Mouse (Mus musculus) liver, embryonic 13.5 days (tissue): ENCODE results near the gene Cyp2w1. TPM values are rescaled to one million over a fixed set of nuclear protein-coding genes. Genes with fewer than 3 reads are reported as not detected.
A peak's percentile ranks its signal among the peaks of the same experiment; 100 is the strongest.

Experiments
- ATAC-seq: fragments of 200-750 bp; cut with Nextera tagmentation; 2 replicates; pipeline ENCODE4 v1.8.0; 2017; ENCODE audit warnings: low read depth, mild to moderate bottlenecking, moderate number of reproducible peaks, moderate library complexity
- DNase-seq: peaks from one replicate; pipeline ENCODE4 v3.0.0; 2022
- H3K27ac ChIP-seq: fragments of 300-500 bp; sonication (generic); 2 replicates; pipeline ENCODE4 v1.5.1; 2015; ENCODE audit warnings: moderate library complexity, mild to moderate bottlenecking, inconsistent platforms
- H3K27me3 ChIP-seq: fragments of 300-500 bp; sonication (generic); 2 replicates; pipeline ENCODE4 v1.6.1; 2015; ENCODE audit warnings: mild to moderate bottlenecking, inconsistent platforms
- H3K36me3 ChIP-seq: fragments of 300-500 bp; sonication (generic); 2 replicates; pipeline ENCODE4 v1.6.1; 2015; ENCODE audit warnings: mild to moderate bottlenecking, inconsistent platforms
- H3K4me1 ChIP-seq: fragments of 300-500 bp; sonication (generic); replicated peaks from 2 replicates; pipeline ENCODE4 v1.6.1; 2015; ENCODE audit warnings: inconsistent platforms
- H3K4me2 ChIP-seq: fragments of 300-500 bp; sonication (generic); 2 replicates; pipeline ENCODE4 v1.6.1; 2015; ENCODE audit warnings: inconsistent platforms, mild to moderate bottlenecking, moderate library complexity
- H3K4me3 ChIP-seq: fragments of 300-500 bp; sonication (generic); replicated peaks from 2 replicates; pipeline ENCODE4 v1.5.1; 2015; ENCODE audit warnings: mild to moderate bottlenecking, inconsistent platforms
- H3K9ac ChIP-seq: fragments of 300-500 bp; sonication (generic); 2 replicates; pipeline ENCODE4 v1.6.1; 2015; ENCODE audit warnings: mild to moderate bottlenecking, inconsistent platforms
- H3K9me3 ChIP-seq: fragments of 300-500 bp; sonication (generic); replicated peaks from 2 replicates; pipeline ENCODE4 v1.6.1; 2016; ENCODE audit warnings: inconsistent platforms
- WGBS: fragments of 180-500 bp; shearing (Covaris S2); methylation state at CpG from one replicate; pipeline ENCODE4 v1.1.7; 2015; ENCODE audit not compliant: insufficient replicate concordance; 5-methylcytosine and 5-hydroxymethylcytosine counted together
- polyA plus RNA-seq: library from polyadenylated mRNA; unstranded; fragments of >200 nt; fragmentation: Nextera tagmentation; extraction: Ambion mirVana; gene quantifications from 2 replicates; pipeline ENCODE4 v1.2.1, GENCODE M21; 2015

Gene Cyp2w1
- polyA plus RNA-seq, 1 experiment from 2014 or later = not detected

DNA sequence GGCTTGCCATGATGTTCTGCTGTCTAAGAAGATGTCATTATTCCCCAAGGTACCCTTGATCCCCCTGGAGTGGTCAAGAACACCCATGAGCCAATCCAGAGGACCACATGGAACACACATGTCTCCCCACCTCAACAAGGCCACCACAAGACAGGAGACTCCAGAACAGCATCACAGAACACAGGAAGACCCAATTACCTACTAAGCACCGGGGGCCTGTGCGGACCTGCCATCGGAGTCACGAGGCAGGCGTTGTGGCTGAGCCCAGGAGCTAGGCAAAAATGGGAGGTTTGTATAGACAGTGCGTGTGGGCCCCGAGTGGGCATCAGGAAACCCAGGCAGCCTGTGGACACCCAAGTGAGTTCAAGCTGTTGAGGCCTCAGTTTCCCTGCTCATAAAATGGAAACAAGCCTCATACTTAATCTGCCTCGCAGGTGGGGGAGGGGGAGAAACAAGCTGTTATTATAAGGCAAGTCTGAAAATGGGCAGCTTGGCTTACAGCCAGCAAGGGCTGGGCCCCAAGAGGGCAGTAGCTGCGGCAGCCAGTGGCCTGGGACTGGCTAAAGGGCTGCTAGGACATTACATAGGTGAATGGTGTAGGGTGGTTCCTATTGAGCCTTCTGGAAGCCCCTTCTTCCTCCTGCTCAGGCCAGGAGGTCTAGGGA lies 29.0 kb upstream of the Cyp2w1 start:
- ATAC-seq (no peak), DNase-seq (no peak)
- peaks cover 47% of the 10 kb centered on the region for H3K4me1 ChIP-seq
- H3K27ac ChIP-seq = 0 out of 2 replicates have a peak overlapping the region, but pooled peaks have one; percentile 29
- peak overlapping the region; percentile 77; the same call in 1 of the 2 replicates for H3K9ac ChIP-seq
- WGBS = 72% methylated on average over 9 of the region's 9 CpGs
- H3K4me3 ChIP-seq = 0 out of 2 replicates have a peak overlapping the region, but pooled peaks have one; percentile 70
- H3K9me3 ChIP-seq = no peaks in the 10 kb centered on the region
- peaks cover 29% of the 10 kb centered on the region for H3K27me3 ChIP-seq
- peak overlapping the region; percentile 96 for H3K4me2 ChIP-seq
- H3K36me3 ChIP-seq = no peaks in the 10 kb centered on the region

DNA sequence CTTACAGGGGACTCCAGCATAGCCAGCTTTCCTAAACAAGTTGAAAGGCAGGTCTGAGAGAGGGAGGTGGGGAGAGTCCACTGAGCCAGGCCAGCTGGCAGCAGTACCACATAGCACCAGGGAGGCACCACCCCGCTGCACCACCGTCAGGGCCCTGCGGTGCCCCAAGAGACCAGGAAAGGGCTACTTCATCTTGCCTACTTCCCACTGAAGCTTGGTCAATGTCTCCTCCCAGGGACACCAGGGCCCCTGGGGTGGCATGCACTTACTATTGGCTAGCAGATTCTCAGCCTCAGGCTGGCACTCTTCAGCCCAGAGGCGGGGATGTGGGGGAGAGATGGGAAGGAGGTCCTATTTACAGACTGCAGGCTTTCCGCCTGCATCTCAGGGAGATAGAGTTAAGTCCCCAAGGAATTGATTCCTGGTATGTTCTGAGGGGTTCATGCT lies 28.3 kb upstream of the Cyp2w1 start:
- no peak for ATAC-seq

DNA sequence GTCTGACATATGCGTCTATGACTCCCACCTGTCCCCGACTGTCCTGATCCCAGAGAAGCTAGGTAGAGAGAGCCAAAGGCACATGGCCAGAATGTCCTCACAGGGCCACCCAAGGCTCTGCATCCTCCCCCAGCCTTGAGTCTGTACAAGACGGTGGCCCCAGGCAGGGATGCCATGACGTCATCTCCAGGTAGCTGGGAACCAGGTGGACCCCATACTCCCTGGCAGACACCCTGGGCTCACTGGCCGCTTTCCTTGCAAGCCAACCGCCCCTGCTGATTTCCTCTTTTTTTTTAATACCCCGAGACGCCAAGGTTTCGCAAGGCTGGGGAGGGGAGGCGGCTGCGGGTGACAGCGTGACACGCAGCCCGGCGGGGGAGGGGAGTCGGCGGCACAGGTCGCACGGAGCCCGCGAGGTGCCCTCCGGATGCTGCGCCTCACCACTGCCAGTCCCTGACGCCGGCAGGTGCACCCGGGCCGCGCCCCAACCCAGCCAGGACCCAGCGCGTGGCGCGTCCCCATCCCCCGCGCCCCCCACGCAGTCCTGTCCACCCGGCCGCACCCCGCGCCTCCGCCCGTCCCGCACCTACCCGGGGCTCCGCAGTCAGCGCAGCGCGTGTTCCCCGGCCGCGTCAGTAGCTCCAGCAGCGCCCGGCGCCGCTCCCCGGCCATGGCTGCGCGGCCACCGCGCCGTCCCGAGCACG lies 27.6 kb upstream of the Cyp2w1 start:
- DNase-seq (no peak), ATAC-seq (peak; percentile 24)

More for the DNA sequence above, 28.3 kb upstream of the Cyp2w1 start:
- Histone ChIP-seq H3K4me2 (peak overlapping the region; percentile 96), H3K27me3 (peaks cover 29% of the 10 kb centered on the region), H3K9ac (peak overlapping the region; percentile 77), H3K4me1 (peaks cover 45% of the 10 kb centered on the region), H3K36me3 (no peaks in the 10 kb centered on the region), H3K4me3 (peak overlapping the region; percentile 70; the same call in 1 of the 2 replicates), H3K27ac (peak overlapping the region; percentile 29; the same call in 1 of the 2 replicates), H3K9me3 (no peaks in the 10 kb centered on the region)
- 60% methylated on average over 5 of the region's 5 CpGs for WGBS
- DNase-seq = no peak

DNA sequence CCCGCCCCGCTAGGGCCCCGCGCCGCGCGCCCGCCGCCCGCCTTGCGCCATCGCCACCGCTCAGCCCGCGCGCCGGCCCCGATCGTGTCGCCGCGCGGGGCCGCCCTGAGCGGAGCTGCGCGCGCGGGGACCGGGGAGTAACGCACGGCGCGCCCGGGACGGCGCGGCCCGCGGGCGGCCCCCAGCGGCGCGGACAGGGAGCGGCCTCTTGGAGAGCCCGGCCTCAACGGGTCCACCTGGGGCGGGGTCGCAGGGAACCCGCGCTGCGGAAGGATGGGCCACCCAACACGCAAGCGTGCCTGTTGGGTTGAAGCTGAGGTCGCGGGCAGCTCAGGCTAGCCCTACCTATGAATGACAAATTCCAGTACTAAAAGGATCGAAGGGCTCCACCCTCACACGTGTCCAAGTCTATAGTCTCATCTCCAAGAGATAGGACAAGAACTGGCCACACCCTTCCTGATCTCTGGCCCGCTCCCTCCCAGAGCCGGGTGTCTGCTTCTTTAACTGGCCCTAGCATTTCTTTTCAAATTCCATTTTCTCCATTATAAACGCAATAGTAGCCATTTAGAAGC lies 26.9 kb upstream of the Cyp2w1 start, which contains the start of gene Adap1:
Gene Adap1, minus strand, starts transcription at position 228 of the 572 bp plus-strand sequence.
- Histone ChIP-seq H3K27me3 (peaks cover 29% of the 10 kb centered on the region), H3K27ac (peak within 1 kb of the TSS; percentile 61), H3K4me1 (peaks cover 45% of the 10 kb centered on the region), H3K9ac (peak within 1 kb of the TSS; percentile 77), H3K9me3 (no peaks in the 10 kb centered on the region), H3K4me3 (peak within 1 kb of the TSS; percentile 70), H3K4me2 (peak within 1 kb of the TSS; percentile 96), H3K36me3 (no peaks in the 10 kb centered on the region)
- peak; percentile 47 for DNase-seq
- ATAC-seq = peak; percentile 69
- under 1% methylated on average over 49 of the region's 61 CpGs for WGBS

More for the DNA sequence above, 27.6 kb upstream of the Cyp2w1 start:
- Histone ChIP-seq H3K4me2 (peak overlapping the region; percentile 96), H3K9ac (peak overlapping the region; percentile 77), H3K4me1 (peaks cover 45% of the 10 kb centered on the region), H3K4me3 (peak overlapping the region; percentile 70), H3K27ac (peak overlapping the region; percentile 61), H3K27me3 (peaks cover 29% of the 10 kb centered on the region), H3K9me3 (no peaks in the 10 kb centered on the region), H3K36me3 (no peaks in the 10 kb centered on the region)
- 1% methylated on average over 54 of the region's 62 CpGs for WGBS

DNA sequence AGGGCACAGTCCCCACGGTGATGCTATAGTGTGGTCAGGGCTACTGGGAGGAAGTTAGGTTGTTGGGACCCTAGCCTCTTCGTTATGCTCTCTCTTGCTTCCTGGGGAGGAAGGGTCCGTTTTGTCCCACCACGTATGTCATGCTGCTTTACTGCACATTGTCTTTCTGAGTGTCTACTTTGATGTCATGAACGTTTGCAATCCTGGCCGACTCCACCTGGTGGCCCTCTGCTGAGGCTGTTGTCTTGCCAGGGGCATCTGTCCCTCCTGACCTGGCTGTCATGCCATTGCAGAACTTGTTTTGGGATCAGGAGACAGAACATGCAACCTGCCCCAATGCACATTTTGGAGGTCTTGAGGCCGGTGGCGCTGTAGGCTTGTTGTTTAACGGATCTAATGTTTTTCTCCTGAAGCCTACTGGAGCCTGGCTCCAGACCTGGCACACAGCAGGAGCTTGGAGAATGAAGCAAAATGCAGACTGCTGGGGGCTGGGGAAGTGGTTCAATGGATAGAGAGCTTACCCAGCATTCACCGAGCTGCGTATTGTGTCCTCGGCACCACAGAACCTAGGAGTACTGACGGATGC lies 26.2 kb upstream of the Cyp2w1 start:
- no peak overlapping the region for H3K9ac ChIP-seq
- H3K9me3 ChIP-seq = no peaks in the 10 kb centered on the region
- ATAC-seq = no peak
- no peak for DNase-seq
- peaks cover 29% of the 10 kb centered on the region for H3K27me3 ChIP-seq
- H3K4me3 ChIP-seq = no peak overlapping the region
- H3K36me3 ChIP-seq = no peaks in the 10 kb centered on the region
- peaks cover 45% of the 10 kb centered on the region for H3K4me1 ChIP-seq
- peak overlapping the region; percentile 96; the same call in 1 of the 2 replicates for H3K4me2 ChIP-seq
- H3K27ac ChIP-seq = no peak overlapping the region
- 47% methylated on average over 13 of the region's 13 CpGs for WGBS

DNA sequence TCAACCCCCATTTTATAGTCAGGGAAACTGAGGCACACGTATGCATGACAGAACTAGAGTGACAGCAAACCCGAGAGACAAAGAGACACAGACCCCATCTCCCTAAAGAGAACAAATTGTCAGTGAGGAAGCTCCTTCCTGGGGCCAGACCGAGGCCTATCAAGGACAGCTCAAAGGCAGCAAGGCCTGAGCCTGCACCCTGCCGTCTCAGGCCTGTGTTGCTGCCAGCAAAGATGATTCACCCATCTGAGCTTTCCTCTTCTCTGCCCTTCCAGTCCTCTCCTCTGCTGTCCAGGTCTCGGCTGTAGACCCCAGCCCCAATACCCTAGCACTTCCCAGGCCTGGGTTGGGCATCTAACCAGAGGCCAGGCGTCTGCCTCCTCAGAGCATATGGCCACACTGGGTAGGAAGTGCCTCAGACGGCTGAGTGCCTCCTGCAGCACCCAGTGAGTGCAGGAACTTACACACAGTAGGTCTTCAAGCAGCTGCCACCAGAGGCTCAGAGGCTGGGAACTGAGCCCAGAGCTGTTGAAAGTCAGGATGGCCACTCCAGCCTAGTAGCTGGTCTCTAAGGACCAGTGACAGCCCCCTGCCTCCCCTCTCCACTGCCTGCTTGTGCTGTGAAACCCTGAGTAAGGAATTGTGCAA lies 25.3 kb upstream of the Cyp2w1 start:
- H3K4me2 ChIP-seq = no peak overlapping the region
- H3K27ac ChIP-seq = no peak overlapping the region; the same call in 1 of the 2 replicates
- H3K9ac ChIP-seq = no peak overlapping the region
- H3K36me3 ChIP-seq = no peaks in the 10 kb centered on the region
- H3K27me3 ChIP-seq = peaks cover 29% of the 10 kb centered on the region
- no peaks in the 10 kb centered on the region for H3K9me3 ChIP-seq
- H3K4me3 ChIP-seq = no peak overlapping the region
- ATAC-seq (no peak), DNase-seq (no peak)
- WGBS = 50% methylated on average over 7 of the region's 7 CpGs
- H3K4me1 ChIP-seq = peaks cover 49% of the 10 kb centered on the region

DNA sequence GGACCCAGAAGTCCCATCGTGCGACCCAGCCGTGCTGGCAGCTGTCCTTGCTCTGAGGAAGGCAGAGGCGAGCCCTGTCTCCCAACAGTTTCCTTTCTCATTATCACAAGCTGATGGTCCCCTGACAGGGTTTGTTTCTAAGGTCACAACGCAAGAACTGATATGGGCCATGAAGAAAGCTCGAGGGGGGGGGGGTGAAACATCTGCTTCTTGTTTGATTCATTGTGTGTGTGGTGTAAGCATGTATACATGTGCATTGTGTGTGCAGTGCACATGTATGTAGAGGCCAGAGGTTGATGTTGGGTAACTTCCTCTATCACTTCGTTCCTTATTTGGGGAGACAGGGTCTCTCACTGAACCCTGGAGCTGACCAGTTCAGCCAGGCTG lies 24.8 kb upstream of the Cyp2w1 start:
- Histone ChIP-seq H3K4me3 (no peak overlapping the region), H3K27me3 (peaks cover 29% of the 10 kb centered on the region), H3K9me3 (no peaks in the 10 kb centered on the region), H3K36me3 (no peaks in the 10 kb centered on the region), H3K4me2 (no peak overlapping the region), H3K27ac (no peak overlapping the region; the same call in 1 of the 2 replicates), H3K9ac (no peak overlapping the region), H3K4me1 (peaks cover 54% of the 10 kb centered on the region)
- no peak for ATAC-seq
- 18% methylated on average over 7 of the region's 7 CpGs for WGBS
- DNase-seq = no peak

DNA sequence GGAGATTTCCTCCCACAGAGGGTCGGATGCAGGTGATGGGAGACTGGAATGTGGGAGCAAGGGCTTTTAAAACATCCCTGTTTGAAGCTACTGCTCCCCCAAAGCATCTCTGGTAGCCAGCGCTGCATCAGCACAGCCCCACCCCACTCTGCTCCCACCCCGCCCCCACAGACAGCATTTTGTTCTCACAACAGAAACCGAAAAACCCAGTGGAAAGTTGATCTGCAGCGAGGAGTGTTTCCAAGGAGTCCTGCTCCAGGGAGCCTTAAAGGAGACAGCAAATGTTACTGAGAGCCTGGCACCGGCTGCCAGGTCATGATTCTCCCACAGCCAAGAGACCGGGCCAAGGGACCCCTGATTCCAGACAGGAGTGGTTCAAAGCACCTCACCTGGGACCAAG lies 21.7 kb upstream of the Cyp2w1 start:
- no peak overlapping the region for H3K9ac ChIP-seq
- peaks cover 3% of the 10 kb centered on the region; the same call in 1 of the 2 replicates for H3K36me3 ChIP-seq
- H3K4me2 ChIP-seq = no peak overlapping the region
- peaks cover 6% of the 10 kb centered on the region; the same call in 1 of the 2 replicates for H3K27me3 ChIP-seq
- no peak overlapping the region for H3K27ac ChIP-seq
- H3K4me1 ChIP-seq = peaks cover 31% of the 10 kb centered on the region
- no peak for ATAC-seq
- 67% methylated on average over 7 of the region's 7 CpGs for WGBS
- H3K9me3 ChIP-seq = no peaks in the 10 kb centered on the region
- H3K4me3 ChIP-seq = no peak overlapping the region
- no peak for DNase-seq

DNA sequence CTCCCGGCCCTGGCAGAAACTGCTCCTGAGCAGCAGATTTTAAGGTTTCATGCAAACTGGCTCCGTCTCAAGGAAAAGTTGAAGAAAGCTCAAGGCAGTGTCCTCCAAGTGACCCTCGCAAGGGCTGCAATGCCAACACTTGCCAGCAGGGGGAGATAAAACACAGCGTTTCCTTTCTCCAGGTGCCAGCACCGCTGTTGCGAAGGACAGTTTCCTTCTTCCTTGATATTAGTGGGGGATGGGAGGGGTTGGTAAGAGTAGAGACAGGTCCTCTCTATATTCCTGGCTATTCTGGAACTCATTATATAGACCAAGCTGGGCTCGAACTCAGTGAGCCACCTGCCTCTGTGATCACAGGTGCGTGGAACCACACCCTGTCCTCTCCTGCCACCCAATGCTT lies 20.7 kb upstream of the Cyp2w1 start:
- Histone ChIP-seq H3K36me3 (peaks cover 11% of the 10 kb centered on the region), H3K4me3 (no peak overlapping the region), H3K9ac (0 out of 2 replicates have a peak overlapping the region, but pooled peaks have one; percentile 13), H3K27me3 (no peaks in the 10 kb centered on the region), H3K9me3 (no peaks in the 10 kb centered on the region), H3K4me1 (peaks cover 24% of the 10 kb centered on the region), H3K27ac (no peak overlapping the region), H3K4me2 (no peak overlapping the region)
- WGBS = 18% methylated on average over 8 of the region's 8 CpGs
- ATAC-seq (no peak), DNase-seq (peak; percentile 61)

DNA sequence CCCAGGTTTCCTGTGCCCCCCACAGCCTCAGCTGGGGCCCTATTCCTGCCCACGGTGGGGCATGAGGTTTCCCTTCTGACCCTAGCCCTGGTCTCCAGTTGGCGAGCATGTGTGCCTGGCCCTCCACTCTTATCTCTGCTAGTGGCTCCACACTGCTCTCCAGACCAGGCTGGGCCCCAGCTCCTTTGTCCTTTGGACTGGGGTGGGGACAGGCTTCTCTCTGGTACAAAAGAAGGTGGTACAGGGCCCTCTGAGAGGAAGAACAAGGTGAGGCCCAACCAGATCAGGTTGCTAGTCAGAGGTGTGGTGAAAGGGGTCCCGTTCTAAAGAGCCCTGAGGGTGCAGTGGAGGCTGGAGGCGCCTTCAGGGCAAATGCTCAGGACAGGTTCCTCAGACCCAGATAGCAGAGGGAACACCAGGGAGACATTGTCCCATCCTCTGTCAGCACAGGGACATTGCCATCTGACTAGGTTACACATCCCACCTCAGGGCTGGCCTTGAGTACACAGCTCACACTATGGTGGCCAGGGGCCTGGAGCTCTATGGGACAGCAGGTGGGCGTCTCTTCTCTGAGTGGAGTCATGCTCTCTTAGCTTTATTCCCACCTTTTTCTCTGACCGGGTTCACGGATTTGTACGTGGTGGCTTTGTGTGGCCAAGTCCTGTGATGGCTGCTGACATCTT lies 19.7 kb upstream of the Cyp2w1 start:
- no peak overlapping the region for H3K4me2 ChIP-seq
- H3K9me3 ChIP-seq = no peaks in the 10 kb centered on the region
- ATAC-seq = peak; percentile 56
- peaks cover 15% of the 10 kb centered on the region for H3K4me1 ChIP-seq
- DNase-seq = no peak
- no peaks in the 10 kb centered on the region for H3K27me3 ChIP-seq
- 0 out of 2 replicates have a peak overlapping the region, but pooled peaks have one; percentile 13 for H3K9ac ChIP-seq
- peak overlapping the region; percentile 59 for H3K27ac ChIP-seq
- H3K4me3 ChIP-seq = no peak overlapping the region
- H3K36me3 ChIP-seq = peaks cover 19% of the 10 kb centered on the region
- 70% methylated on average over 8 of the region's 8 CpGs for WGBS
